Mouse (Mus musculus) myocyte (in vitro differentiated cells): ENCODE results near the gene Ces3a.

ENCODE experiments used
- MAX ChIP-seq: IDR thresholded peaks from one replicate; pipeline ENCODE4 v1.6.1; 2011; ENCODE audit warnings: low read depth, mild to moderate bottlenecking, control low read depth
- POLR2A ChIP-seq: IDR thresholded peaks from one replicate; pipeline ENCODE4 v1.6.1; 2011; ENCODE audit warnings: low read depth, mild to moderate bottlenecking, control low read depth, moderate library complexity; ENCODE audit not compliant: insufficient read length
- REST ChIP-seq: IDR thresholded peaks from one replicate; pipeline ENCODE4 v1.6.1; 2011; ENCODE audit warnings: mild to moderate bottlenecking, control low read depth, moderate library complexity; ENCODE audit not compliant: insufficient read depth, insufficient read length
- TCF12 ChIP-seq: IDR thresholded peaks from one replicate; pipeline ENCODE4 v1.6.1; 2011; ENCODE audit warnings: mild to moderate bottlenecking, control low read depth; ENCODE audit not compliant: poor library complexity, insufficient read depth, severe bottlenecking

DNA sequence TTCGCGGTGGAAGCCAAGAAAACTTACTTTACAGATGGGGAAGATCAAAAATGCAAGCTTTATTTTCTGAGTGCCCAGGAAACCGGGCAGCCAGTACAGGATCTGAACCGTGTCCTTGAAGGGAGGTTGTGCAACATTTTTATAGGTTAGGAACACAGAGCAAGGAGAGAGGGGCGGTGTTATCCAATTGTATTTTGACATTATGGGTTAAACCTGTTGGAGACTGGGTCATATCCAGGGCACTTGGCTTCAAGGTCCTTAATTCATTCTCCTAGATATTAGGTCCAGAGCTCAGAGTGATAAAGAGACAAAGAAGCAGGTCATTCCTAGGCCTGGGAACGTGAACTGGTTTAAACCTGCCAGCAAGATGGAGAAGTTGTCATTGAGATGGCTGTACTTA, 49.2 kb upstream of the Ces3a start:
- TF ChIP-seq POLR2A, result no peak
- TF ChIP-seq MAX, result no peak
- no peak for TF ChIP-seq TCF12
- no peak for TF ChIP-seq REST
